Mouse (Mus musculus): ENCODE measurements around the gene Sema3a.

DNA sequence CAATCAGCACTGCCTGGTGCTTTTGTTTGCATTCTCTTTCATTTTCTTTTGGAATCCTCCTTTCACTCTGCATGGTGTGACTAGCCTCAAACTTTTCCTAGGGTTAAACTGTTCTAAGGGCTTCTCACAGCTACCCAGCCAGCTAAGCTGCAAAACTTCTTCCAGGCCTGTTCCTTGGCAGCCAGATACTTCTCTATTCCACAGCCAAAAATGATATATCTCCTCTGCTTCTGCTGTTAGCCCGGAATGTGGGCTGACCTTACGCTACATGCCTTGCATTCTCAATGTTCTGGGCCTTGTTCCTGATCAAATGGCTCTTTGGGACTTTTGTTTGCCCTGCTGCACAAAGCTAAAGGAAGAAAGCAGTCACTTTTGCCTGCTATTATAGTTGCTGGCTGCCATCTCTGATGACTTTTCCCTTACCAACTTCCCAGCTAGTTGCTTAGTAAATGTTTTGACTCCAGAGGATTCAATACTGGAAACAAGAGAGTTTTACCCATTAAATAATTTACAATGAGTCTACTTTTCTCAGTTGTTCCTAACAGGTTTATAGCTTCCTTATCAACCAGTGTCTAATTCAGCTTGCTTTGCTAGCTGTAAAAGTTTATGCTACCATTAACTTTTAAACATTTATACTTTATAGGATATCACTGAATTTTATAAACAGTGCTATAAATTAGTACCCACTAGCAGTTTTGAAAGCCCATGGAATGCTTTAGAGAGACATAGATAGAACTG, 422.4 kb downstream of the Sema3a start:
- TF ChIP-seq CTCF (IDR thresholded peaks at IDR 0.05; ENCODE audit: extremely low read depth, insufficient read depth, low read length) (no peak), POLR2A (IDR thresholded peaks at IDR 0.05; ENCODE audit: extremely low read depth, insufficient read depth, low read length) (no peak)
